Mouse (Mus musculus) cerebellum, postnatal 14 days (tissue): ENCODE results near the gene Olfr1413.

ENCODE experiments used
- DNase-seq, 2 experiments: peaks; one replicate each; pipeline ENCODE4 v3.0.0; 2021; ENCODE audit warnings: mixed read lengths in 2 of 2

Olfr1413 gene

DNA sequence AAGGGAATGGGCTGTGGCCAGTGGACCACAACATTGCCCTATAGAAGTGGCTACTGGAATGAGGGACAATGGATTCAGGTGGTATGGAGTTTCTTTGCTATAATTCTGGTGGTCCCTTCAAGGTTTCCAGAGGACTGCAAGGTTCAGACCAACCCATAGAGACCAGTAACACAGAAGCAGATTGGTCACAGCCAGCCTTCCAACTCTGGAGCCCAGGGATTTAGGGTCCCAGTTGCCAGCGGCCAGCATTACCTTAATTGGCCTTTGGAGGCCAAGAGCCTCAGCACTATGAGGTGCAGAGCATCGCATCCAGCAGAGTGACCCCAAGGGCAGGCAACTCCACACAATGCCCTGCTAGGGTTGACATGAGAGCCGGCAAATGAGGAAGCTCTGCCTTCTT lies at the start of gene Olfr1413:
Olfr1413 (plus strand) TSS at position 301 of the 400 bp plus-strand sequence.
- no peak for DNase-seq

DNA sequence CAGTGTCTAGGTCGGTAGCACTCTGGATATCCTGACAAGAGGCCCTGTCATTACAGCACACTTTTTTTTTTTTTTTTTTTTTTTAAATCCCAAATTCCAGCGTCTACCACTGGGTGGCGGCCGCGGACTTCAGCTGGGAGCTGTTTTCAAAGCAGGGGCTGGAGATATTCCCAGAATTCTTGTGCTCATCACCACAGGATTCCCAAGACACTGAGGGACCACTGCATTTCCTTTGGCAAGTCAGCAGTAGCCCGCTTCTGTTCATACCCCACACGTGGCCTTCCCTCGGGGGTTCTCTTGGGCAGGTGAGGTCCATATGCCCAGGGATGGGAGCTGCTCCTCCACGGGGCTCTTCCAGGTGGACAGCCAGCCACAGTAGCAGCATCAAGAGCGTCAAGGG lies 49.7 kb upstream of the Olfr1413 start:
- peak; percentile 81 to 83 for DNase-seq

DNA sequence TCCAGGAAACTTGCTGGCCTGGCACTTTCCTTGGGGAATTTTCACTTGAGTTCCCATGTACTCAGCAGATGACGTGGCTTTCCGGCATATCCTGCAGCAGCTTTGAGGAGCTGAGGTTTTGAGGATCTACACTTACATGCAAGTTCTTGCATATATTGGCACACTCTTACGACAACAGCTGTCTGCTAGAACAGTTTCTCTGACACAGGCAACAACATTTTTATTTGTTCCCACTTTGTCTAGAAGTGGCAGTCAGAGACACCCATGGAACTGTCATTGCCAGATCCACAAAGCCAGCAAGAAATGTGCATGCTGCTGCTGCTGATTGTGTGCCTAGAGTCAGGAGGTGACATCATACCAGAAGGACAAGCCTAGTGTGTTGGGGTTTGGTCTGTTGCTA lies 47.4 kb upstream of the Olfr1413 start:
- no peak for DNase-seq

DNA sequence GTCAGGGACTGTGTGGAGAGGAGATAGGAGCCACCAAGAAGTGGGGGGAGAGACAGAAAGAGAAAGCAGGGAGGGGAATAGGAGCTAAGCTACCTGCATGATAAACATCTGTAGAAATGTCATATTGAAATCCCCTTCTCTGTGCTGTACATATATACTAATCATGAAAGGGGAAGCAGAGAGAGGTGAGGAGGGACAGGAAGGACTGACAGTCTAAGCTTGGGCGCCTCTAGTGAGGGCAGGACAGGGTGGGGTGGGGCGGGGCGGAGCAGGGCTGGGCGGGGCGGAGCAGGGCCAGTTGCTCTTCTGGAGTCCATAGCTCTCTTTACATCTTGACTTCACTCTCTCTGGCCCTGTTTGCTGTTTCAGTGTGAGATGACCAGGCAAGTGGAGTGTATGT lies 34.1 kb upstream of the Olfr1413 start:
- no peak for DNase-seq

DNA sequence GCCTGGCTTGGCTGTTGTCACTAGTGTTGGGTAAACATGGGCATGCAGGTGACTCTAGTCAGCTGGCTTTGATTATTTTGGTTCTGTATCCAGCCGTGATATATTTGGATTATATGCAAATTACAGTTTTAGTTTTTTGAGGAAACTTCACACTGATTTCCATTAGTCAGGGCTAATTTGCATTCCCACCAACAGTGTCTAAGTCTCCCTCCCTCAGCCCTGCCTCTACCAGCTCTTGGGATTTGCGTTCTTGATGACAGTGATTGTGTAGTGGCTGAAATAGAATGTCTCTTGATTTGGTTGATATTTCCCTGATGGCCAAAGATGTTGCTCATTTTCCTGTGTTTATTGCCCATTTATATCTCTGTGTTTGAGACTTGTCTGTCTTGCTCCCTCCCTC lies 32.1 kb upstream of the Olfr1413 start:
- no peak for DNase-seq

DNA sequence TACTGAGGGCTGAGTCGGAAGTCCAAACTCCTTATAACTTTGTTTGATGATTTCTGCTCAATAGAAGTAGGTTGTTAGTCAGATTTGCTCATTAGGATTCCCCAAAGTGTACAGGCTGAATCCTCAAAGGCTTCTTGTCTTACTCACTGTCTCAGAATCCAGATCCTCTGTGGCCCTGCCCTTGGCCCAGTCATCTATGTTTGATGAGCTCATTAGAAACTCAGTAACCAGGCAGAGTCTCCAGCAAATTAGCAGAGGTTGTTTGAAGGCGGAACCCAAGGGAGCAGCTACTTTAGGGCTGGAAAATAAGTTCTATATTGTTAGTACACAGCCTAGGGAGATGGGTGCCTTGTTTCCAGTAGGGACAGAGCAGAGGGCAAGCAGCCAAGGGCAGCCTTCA lies 25.2 kb upstream of the Olfr1413 start:
- DNase-seq, result no peak

DNA sequence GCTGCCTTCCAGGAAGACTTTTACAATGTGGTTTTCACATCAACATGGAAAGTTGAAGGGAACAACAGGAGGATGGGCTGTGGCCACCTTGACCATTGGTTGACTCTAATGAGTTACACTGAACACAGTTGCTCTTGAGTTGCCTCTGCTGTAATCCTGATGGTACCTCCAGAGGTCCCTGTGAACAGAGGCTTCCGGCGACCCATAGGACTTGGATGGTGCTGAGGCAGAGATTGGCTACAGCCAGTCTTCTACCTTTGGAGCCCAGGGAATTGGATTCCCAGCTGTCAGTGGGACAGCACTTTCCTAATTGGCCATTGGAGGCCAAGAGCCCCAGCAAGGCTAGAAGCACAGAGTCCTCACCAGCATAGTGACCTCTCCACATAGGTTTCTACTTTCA lies 14.4 kb downstream of the Olfr1413 start, which contains the start of gene Olfr1412:
Olfr1412 (plus strand) TSS at position 301 of the 400 bp plus-strand sequence.
- no peak for DNase-seq

DNA sequence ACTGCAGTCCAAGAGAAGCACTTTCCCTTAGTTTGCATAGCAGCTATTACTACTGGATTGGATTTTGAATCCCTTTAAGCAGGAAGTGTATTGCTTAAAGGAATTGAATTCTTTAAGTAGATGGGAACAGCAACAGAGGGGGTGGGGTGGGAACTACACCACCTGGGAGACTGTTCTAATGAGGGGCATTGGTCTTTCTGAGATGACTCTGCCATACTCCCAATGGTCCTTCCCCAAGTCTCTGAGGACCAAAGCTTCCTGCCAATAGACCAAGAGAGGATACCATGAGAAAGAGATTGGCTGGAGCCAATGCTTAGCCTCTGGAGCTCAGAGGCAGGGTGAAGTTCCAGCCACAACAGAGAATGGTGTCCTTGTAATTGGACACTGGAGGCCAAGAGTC lies 23.0 kb downstream of the Olfr1413 start, which contains the start of gene Olfr1411:
Olfr1411 (plus strand) TSS at position 301 of the 400 bp plus-strand sequence.
- no peak for DNase-seq

DNA sequence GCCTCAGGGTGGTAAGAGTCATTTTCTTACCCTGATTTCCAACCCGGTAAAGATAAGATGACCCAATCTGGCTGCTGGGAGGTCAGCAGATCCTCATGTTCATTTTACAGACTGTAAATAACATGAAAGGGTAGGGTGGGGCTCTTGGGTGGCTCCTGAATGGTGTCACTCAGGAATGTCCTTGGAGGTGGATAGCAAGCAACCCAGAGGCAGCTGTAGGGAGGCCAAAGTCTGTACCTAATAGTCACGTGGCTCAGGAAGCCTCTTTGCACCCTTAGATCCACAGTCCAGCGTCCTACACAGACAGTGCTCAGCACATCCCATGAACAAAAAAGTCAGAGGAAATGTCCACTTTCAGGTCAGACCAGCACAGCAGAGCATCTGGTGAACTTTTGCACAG lies 24.9 kb downstream of the Olfr1413 start:
- no peak for DNase-seq

DNA sequence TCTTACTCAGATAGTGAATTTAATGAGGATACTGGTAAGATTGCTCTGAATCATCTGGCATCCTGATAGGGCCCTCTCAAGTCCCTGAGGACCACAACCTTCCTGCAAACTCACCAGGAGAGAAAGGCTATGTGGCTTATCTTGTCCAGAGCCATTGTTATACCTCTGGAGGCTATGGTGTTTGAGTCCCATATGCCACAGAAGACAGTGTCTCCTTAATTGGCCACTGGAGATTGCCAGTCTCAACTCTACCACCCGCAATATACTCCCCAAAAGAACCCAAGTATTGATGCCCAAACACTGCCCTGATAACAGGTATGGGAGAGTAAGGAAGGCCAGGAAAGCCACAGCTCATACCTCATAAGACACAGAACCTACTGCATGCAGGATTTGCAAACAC lies 34.4 kb downstream of the Olfr1413 start, which contains the start of gene Olfr1410:
Olfr1410 (plus strand) TSS at position 301 of the 400 bp plus-strand sequence.
- DNase-seq, result no peak

DNA sequence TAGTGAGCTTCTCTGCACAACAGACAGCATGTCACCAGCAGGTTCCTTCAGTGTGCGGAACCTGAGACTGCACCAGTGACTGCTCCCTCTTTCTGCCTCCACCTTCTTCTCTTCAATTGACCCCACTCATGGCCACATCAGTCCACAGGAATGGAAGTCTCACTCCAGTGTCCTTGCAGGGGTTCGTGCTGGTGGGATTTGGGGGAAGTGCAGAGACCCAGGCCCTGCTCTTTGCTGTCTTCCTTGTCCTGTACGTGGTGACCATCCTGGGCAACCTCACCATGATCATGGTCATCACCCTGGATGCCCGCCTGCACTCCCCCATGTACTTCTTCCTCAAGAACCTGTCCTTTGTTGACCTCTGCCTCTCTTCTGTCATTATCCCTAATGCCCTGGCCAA lies 36.6 kb downstream of the Olfr1413 start:
- no peak for DNase-seq

DNA sequence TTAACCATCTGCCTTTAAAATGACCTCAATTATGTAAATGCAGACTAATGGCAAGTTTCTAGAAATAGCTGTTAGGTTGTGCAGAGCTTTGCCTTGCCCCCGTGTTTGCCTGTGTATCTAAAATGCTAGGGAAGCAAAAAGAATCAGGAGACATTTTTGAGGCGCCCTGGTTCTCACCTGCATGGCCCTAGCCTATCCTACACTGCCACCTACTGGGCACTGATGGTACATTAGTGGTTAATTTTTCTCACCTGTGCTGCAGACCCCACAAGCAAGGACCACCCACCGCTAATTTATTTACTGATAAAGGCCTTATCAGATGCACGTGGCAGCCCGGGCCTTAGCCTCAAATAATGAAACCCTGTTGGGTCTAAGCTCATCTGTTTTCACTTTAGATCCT lies 39.9 kb downstream of the Olfr1413 start:
- peak; percentile 87 to 89 for DNase-seq

DNA sequence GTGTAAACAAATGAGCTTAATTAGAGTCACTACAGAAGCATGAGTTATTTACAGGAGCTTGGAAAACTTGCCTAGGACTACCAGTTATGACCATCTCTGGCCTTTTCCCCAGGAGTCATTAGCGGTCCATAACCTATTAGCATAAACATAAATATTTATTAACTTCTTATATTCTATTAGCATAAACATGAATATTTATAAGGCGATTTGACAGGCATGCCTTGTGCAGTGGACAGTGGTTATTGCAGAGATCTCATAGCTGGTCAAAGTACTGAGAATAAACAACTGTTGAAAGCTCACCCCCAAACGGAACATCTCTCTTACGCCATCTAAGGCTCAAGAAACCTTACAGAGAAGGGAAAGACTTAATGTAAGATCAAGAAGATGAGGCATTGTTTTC lies 42.1 kb downstream of the Olfr1413 start:
- DNase-seq, result no peak

DNA sequence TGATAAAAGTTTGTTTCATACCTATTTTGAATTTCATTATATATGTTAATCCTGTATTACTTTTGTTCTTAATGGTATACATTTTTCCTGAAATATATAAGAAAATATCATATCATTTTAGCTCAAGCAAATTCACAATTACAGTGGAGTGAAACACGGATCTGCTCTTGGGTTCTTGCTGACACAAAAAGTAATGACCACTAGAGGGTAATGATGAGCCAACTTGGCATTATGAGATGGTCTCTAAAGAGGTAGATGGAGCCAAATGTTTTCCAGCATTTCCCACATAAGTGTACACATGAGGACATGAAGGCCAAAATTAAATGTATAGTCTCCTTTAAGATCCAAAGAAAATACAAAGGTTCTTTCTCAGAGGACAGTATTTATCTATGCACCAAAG lies 43.4 kb downstream of the Olfr1413 start:
- DNase-seq, result peak; percentile 30 to 50

DNA sequence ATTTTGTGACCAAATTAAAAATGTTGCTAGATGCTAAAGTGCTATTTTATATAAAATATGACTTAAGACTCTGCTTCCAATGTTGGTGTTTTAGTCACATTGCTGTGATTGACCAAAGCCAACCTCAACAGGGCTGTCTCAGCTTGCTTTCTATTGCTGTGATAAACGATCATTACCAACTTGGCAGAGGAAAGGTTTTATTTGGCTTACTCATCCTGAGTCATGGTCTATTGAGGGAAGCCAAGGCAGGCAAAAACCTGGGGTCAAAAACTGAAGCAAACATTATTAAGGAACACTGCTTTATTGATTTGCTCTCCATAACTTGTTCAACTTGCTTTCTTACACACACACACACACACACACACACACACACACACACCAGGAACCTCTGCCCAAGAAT lies 44.9 kb downstream of the Olfr1413 start:
- DNase-seq, result no peak

DNA sequence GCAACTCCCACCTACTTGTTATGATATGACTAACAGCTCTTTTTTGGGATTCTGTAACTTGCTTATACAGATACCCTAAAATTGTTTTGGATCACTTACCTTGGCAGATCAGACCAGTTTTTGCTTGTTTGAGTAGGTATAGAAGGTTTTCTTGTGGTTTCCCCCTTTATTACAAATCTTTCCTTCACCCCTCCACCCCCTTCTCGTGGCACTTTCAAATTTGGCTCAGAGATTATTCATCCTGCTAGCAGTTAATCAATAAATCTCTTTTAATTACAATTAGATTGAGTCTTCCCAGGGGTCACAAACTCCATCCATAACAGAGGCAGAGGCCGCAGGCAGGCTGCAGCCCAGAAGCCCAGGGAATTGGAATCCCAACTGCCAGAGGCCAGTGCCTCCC lies 46.4 kb downstream of the Olfr1413 start, which contains the start of gene Olfr12:
Olfr12 (plus strand) TSS at position 301 of the 400 bp plus-strand sequence.
- no peak for DNase-seq

DNA sequence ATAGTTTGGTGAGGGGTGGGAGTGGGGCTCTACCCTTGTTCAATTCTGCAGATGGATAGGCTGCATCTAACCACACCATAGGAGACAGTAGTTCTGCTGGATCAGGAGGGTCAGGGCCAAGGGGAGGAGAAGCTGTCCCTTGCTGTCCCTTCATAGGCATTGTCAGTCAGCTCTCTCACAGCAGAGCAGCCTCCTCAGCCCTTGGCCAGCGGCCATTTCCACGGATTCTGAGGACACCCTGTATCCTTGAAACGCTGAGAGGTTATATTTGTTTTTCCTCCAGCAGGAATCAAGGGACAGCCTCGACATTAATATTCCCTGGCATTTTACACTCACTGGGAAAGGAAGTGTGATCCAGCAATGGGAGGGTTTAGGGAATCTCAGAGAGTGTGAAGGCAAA lies 47.2 kb downstream of the Olfr1413 start:
- DNase-seq, result no peak
